Mouse (Mus musculus) myocyte (in vitro differentiated cells): ENCODE measurements around the gene Large2.

Experiments
- CEBPB ChIP-seq: IDR thresholded peaks from 2 replicates; pipeline ENCODE4 v1.6.1; 2011; ENCODE audit warnings: mild to moderate bottlenecking, moderate library complexity; ENCODE audit not compliant: poor library complexity, insufficient read depth, severe bottlenecking
- E2F4 ChIP-seq: IDR thresholded peaks from one replicate; pipeline ENCODE4 v1.6.1; 2011; ENCODE audit warnings: mild to moderate bottlenecking, control low read depth, moderate library complexity; ENCODE audit not compliant: insufficient read depth
- MAX ChIP-seq: IDR thresholded peaks from one replicate; pipeline ENCODE4 v1.6.1; 2011; ENCODE audit warnings: low read depth, mild to moderate bottlenecking, control low read depth
- MYOD1 ChIP-seq, 3 experiments: IDR thresholded peaks; one replicate each; pipeline ENCODE4 v1.6.1; 2011; ENCODE audit warnings: control low read depth in 2 of 3, low read depth in 2 of 3, mild to moderate bottlenecking in 2 of 3, moderate library complexity in 1 of 3; ENCODE audit not compliant: insufficient read length in 2 of 3, control insufficient read depth in 1 of 3
- POLR2A ChIP-seq: IDR thresholded peaks from one replicate; pipeline ENCODE4 v1.6.1; 2011; ENCODE audit warnings: low read depth, mild to moderate bottlenecking, control low read depth, moderate library complexity; ENCODE audit not compliant: insufficient read length
- POLR2AphosphoS2 ChIP-seq: IDR thresholded peaks from one replicate; pipeline ENCODE4 v1.6.1; 2011; ENCODE audit warnings: low read depth, control low read depth; ENCODE audit not compliant: insufficient read length
- REST ChIP-seq: IDR thresholded peaks from one replicate; pipeline ENCODE4 v1.6.1; 2011; ENCODE audit warnings: mild to moderate bottlenecking, control low read depth, moderate library complexity; ENCODE audit not compliant: insufficient read depth, insufficient read length
- TCF12 ChIP-seq: IDR thresholded peaks from one replicate; pipeline ENCODE4 v1.6.1; 2011; ENCODE audit warnings: mild to moderate bottlenecking, control low read depth; ENCODE audit not compliant: poor library complexity, insufficient read depth, severe bottlenecking
- TCF3 ChIP-seq: IDR thresholded peaks from one replicate; pipeline ENCODE4 v1.6.1; 2011; ENCODE audit warnings: low read depth, control low read depth; ENCODE audit not compliant: insufficient read length
- USF1 ChIP-seq: IDR thresholded peaks from one replicate; pipeline ENCODE4 v1.6.1; 2011; ENCODE audit warnings: low read depth, mild to moderate bottlenecking, control low read depth, moderate library complexity

DNA sequence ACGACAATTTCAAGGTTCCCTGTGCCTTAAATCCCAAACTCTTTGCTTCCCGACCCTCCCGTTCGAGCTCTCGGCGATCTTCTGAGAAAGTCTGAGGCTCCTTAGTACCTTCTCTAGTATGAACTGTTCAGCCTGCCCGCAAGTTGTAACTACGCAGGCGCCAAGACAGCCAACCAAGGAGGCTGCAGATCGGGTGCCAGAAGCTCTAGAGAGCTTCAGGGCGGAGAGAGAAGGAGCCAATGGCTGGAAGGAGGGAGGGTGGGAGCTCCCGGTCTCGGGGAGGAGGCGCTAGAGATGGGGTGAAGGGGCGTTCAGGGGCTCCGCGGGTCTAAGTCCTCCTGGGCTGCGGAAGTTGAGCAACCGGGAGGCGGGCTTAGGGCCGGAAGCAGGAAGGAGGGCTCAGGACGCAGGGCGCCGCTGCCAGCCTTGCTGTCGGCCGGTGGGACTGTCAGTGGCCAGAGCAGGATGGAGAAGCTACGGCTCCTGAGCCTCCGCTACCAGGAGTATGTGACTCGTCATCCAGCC lies 492 bp upstream of the Large2 start:
- TF ChIP-seq POLR2A (peak; percentile 97), MAX (no peak), TCF3 (no peak), POLR2AphosphoS2 (peak; percentile 95), TCF12 (no peak), USF1 (no peak), E2F4 (no peak), MYOD1 (IDR thresholded peaks at IDR 0.05; ENCODE audit: control insufficient read depth in 1 of 3, insufficient read length in 2 of 3, low read depth in 2 of 3) (peak in 1 of 3 experiments; percentile 10), CEBPB (peak; percentile 94), REST (no peak)
